Mouse (Mus musculus): ENCODE measurements around the gene Col2a1. TPM values are rescaled to one million over a fixed set of nuclear protein-coding genes. Genes with fewer than 3 reads are reported as not detected.

Col2a1 gene
- polyA plus RNA-seq, 1 experiment from 2014 or later: 2.5 TPM

- ATAC-seq (ENCODE audit: insufficient number of reproducible peaks, insufficient read depth, low FRiP score, low read depth): no peak
- no peak overlapping the region for H3K4me2 ChIP-seq (replicated peaks; ENCODE audit: low read depth, low read length)
- no peaks in the 10 kb centered on the region for H3K27me3 ChIP-seq (ENCODE audit: control insufficient read depth, insufficient read depth, low read length)
- H3K9me3 ChIP-seq (ENCODE audit: control insufficient read depth, low read depth, low read length): no peaks in the 10 kb centered on the region
- WGBS: 9% methylated on average over 3 of the region's 3 CpGs
- no peak overlapping the region for H3K27ac ChIP-seq (ENCODE audit: low read length)
- no peak overlapping the region for H3K9ac ChIP-seq (replicated peaks; ENCODE audit: low read depth, low read length)
- no peak overlapping the region for H3K4me3 ChIP-seq (ENCODE audit: low read depth, low read length)
- H3K4me1 ChIP-seq (ENCODE audit: control insufficient read depth, insufficient read depth, low read length): no peaks in the 10 kb centered on the region
- H3K36me3 ChIP-seq (ENCODE audit: control insufficient read depth, insufficient read depth, low read length): peaks cover 18% of the 10 kb centered on the region; the same call in 1 of the 2 replicates
These were observed 30.7 kb upstream of the Col2a1 start for GRCm38 (mm10) chr15:98035076-98035755.

- Histone ChIP-seq H3K36me3 (ENCODE audit: control insufficient read depth, insufficient read depth, low read length) (peaks cover 10% of the 10 kb centered on the region; the same call in 1 of the 2 replicates), H3K27me3 (ENCODE audit: control insufficient read depth, insufficient read depth, low read length) (no peaks in the 10 kb centered on the region), H3K4me2 (replicated peaks; ENCODE audit: low read depth, low read length) (no peak overlapping the region), H3K9ac (replicated peaks; ENCODE audit: low read depth, low read length) (no peak overlapping the region), H3K4me1 (ENCODE audit: control insufficient read depth, insufficient read depth, low read length) (peaks cover 1% of the 10 kb centered on the region; the same call in 1 of the 2 replicates), H3K9me3 (ENCODE audit: control insufficient read depth, low read depth, low read length) (no peaks in the 10 kb centered on the region), H3K27ac (ENCODE audit: low read length) (no peak overlapping the region), H3K4me3 (ENCODE audit: low read depth, low read length) (no peak overlapping the region)
- 76% methylated on average over 9 of the region's 9 CpGs for WGBS
- no peak for ATAC-seq (ENCODE audit: insufficient number of reproducible peaks, insufficient read depth, low FRiP score, low read depth)
These were observed 28.8 kb upstream of the Col2a1 start for GRCm38 (mm10) chr15:98033233-98033748.

GRCm38 (mm10) chr15:98029798-98030197 is 25.3 kb upstream of the Col2a1 start:
- H3K27me3 ChIP-seq (ENCODE audit: control insufficient read depth, insufficient read depth, low read length): no peaks in the 10 kb centered on the region
- no peak overlapping the region for H3K4me3 ChIP-seq (ENCODE audit: low read depth, low read length)
- H3K4me2 ChIP-seq (replicated peaks; ENCODE audit: low read depth, low read length): no peak overlapping the region
- no peak for ATAC-seq (ENCODE audit: insufficient number of reproducible peaks, insufficient read depth, low FRiP score, low read depth)
- WGBS: 73% methylated on average over 6 of the region's 6 CpGs
- peaks cover 13% of the 10 kb centered on the region for H3K4me1 ChIP-seq (ENCODE audit: control insufficient read depth, insufficient read depth, low read length)
- H3K27ac ChIP-seq (ENCODE audit: low read length): no peak overlapping the region
- H3K9me3 ChIP-seq (ENCODE audit: control insufficient read depth, low read depth, low read length): no peaks in the 10 kb centered on the region
- no peak overlapping the region for H3K9ac ChIP-seq (replicated peaks; ENCODE audit: low read depth, low read length)
- H3K36me3 ChIP-seq (ENCODE audit: control insufficient read depth, insufficient read depth, low read length): no peaks in the 10 kb centered on the region

- peaks cover 15% of the 10 kb centered on the region for H3K4me1 ChIP-seq (ENCODE audit: control insufficient read depth, insufficient read depth, low read length)
- H3K27me3 ChIP-seq (ENCODE audit: control insufficient read depth, insufficient read depth, low read length): no peaks in the 10 kb centered on the region
- H3K36me3 ChIP-seq (ENCODE audit: control insufficient read depth, insufficient read depth, low read length): no peaks in the 10 kb centered on the region
- H3K9me3 ChIP-seq (ENCODE audit: control insufficient read depth, low read depth, low read length): no peaks in the 10 kb centered on the region
- WGBS: 25% methylated on average over 12 of the region's 12 CpGs
- ATAC-seq (ENCODE audit: insufficient number of reproducible peaks, insufficient read depth, low FRiP score, low read depth): no peak
- H3K4me3 ChIP-seq (ENCODE audit: low read depth, low read length): no peak overlapping the region
- H3K9ac ChIP-seq (replicated peaks; ENCODE audit: low read depth, low read length): no peak overlapping the region
- no peak overlapping the region for H3K27ac ChIP-seq (ENCODE audit: low read length)
- H3K4me2 ChIP-seq (replicated peaks; ENCODE audit: low read depth, low read length): no peak overlapping the region
These were observed 22.7 kb upstream of the Col2a1 start for GRCm38 (mm10) chr15:98026967-98027904.

GRCm38 (mm10) chr15:98025611-98026010 is 21.1 kb upstream of the Col2a1 start:
- H3K27ac ChIP-seq (ENCODE audit: low read length): no peak overlapping the region
- H3K27me3 ChIP-seq (ENCODE audit: control insufficient read depth, insufficient read depth, low read length): no peaks in the 10 kb centered on the region
- H3K36me3 ChIP-seq (ENCODE audit: control insufficient read depth, insufficient read depth, low read length): no peaks in the 10 kb centered on the region
- ATAC-seq (ENCODE audit: insufficient number of reproducible peaks, insufficient read depth, low FRiP score, low read depth): no peak
- peaks cover 15% of the 10 kb centered on the region for H3K4me1 ChIP-seq (ENCODE audit: control insufficient read depth, insufficient read depth, low read length)
- H3K4me2 ChIP-seq (replicated peaks; ENCODE audit: low read depth, low read length): no peak overlapping the region
- H3K9me3 ChIP-seq (ENCODE audit: control insufficient read depth, low read depth, low read length): no peaks in the 10 kb centered on the region
- no peak overlapping the region for H3K9ac ChIP-seq (replicated peaks; ENCODE audit: low read depth, low read length)
- 61% methylated on average over 4 of the region's 4 CpGs for WGBS
- no peak overlapping the region for H3K4me3 ChIP-seq (ENCODE audit: low read depth, low read length)

- no peaks in the 10 kb centered on the region for H3K27me3 ChIP-seq (ENCODE audit: control insufficient read depth, insufficient read depth, low read length)
- ATAC-seq (ENCODE audit: insufficient number of reproducible peaks, insufficient read depth, low FRiP score, low read depth): no peak
- H3K36me3 ChIP-seq (ENCODE audit: control insufficient read depth, insufficient read depth, low read length): no peaks in the 10 kb centered on the region
- H3K4me3 ChIP-seq (ENCODE audit: low read depth, low read length): no peak overlapping the region
- no peak overlapping the region for H3K4me2 ChIP-seq (replicated peaks; ENCODE audit: low read depth, low read length)
- H3K27ac ChIP-seq (ENCODE audit: low read length): no peak overlapping the region
- 36% methylated on average over 3 of the region's 3 CpGs for WGBS
- no peak overlapping the region for H3K9ac ChIP-seq (replicated peaks; ENCODE audit: low read depth, low read length)
- H3K4me1 ChIP-seq (ENCODE audit: control insufficient read depth, insufficient read depth, low read length): peaks cover 12% of the 10 kb centered on the region
- H3K9me3 ChIP-seq (ENCODE audit: control insufficient read depth, low read depth, low read length): no peaks in the 10 kb centered on the region
These were observed 18.6 kb upstream of the Col2a1 start for GRCm38 (mm10) chr15:98023137-98023536.

GRCm38 (mm10) chr15:98021886-98022285 is 17.4 kb upstream of the Col2a1 start:
- H3K4me2 ChIP-seq (replicated peaks; ENCODE audit: low read depth, low read length): no peak overlapping the region
- H3K36me3 ChIP-seq (ENCODE audit: control insufficient read depth, insufficient read depth, low read length): no peaks in the 10 kb centered on the region
- no peak overlapping the region for H3K27ac ChIP-seq (ENCODE audit: low read length)
- no peaks in the 10 kb centered on the region for H3K9me3 ChIP-seq (ENCODE audit: control insufficient read depth, low read depth, low read length)
- no peak for ATAC-seq (ENCODE audit: insufficient number of reproducible peaks, insufficient read depth, low FRiP score, low read depth)
- peaks cover 2% of the 10 kb centered on the region; the same call in 1 of the 2 replicates for H3K4me1 ChIP-seq (ENCODE audit: control insufficient read depth, insufficient read depth, low read length)
- H3K4me3 ChIP-seq (ENCODE audit: low read depth, low read length): no peak overlapping the region
- 12% methylated on average over 2 of the region's 2 CpGs for WGBS
- H3K9ac ChIP-seq (replicated peaks; ENCODE audit: low read depth, low read length): no peak overlapping the region
- no peaks in the 10 kb centered on the region for H3K27me3 ChIP-seq (ENCODE audit: control insufficient read depth, insufficient read depth, low read length)

GRCm38 (mm10) chr15:98019047-98019446 is 14.6 kb upstream of the Col2a1 start:
- no peak overlapping the region for H3K27ac ChIP-seq (ENCODE audit: low read length)
- ATAC-seq (ENCODE audit: insufficient number of reproducible peaks, insufficient read depth, low FRiP score, low read depth): no peak
- no peaks in the 10 kb centered on the region for H3K27me3 ChIP-seq (ENCODE audit: control insufficient read depth, insufficient read depth, low read length)
- no peak overlapping the region for H3K9ac ChIP-seq (replicated peaks; ENCODE audit: low read depth, low read length)
- no peaks in the 10 kb centered on the region for H3K9me3 ChIP-seq (ENCODE audit: control insufficient read depth, low read depth, low read length)
- peaks cover 2% of the 10 kb centered on the region; the same call in 1 of the 2 replicates for H3K4me1 ChIP-seq (ENCODE audit: control insufficient read depth, insufficient read depth, low read length)
- WGBS: 69% methylated on average over 3 of the region's 3 CpGs
- H3K4me2 ChIP-seq (replicated peaks; ENCODE audit: low read depth, low read length): no peak overlapping the region
- H3K4me3 ChIP-seq (ENCODE audit: low read depth, low read length): no peak overlapping the region
- no peaks in the 10 kb centered on the region for H3K36me3 ChIP-seq (ENCODE audit: control insufficient read depth, insufficient read depth, low read length)

All from stomach, embryonic 14.5 days (tissue).